Mouse (Mus musculus) kidney, postnatal 0 days (tissue): ENCODE measurements around the gene Tpsab1. TPM values are rescaled to one million over a fixed set of nuclear protein-coding genes. Genes with fewer than 3 reads are reported as not detected.

ENCODE experiments used
- ATAC-seq: fragments of 200-750 bp; cut with Nextera tagmentation; replicated peaks from 2 replicates; pipeline ENCODE4 v1.8.0; 2017; ENCODE audit warnings: low read depth, moderate number of reproducible peaks, moderate TSS enrichment, moderate library complexity; ENCODE audit not compliant: low FRiP score
- DNase-seq: peaks from one replicate; pipeline ENCODE4 v3.0.0-alpha.2; 2016; ENCODE audit warnings: low spot score
- H3K27ac ChIP-seq: fragments of 300-500 bp; sonication (generic); 2 replicates; pipeline ENCODE4 v1.5.1; 2014; ENCODE audit warnings: mild to moderate bottlenecking
- H3K27me3 ChIP-seq: fragments of 300-500 bp; sonication (generic); 2 replicates; pipeline ENCODE4 v1.6.1; 2014; ENCODE audit warnings: low read length, mixed read lengths; ENCODE audit not compliant: insufficient read depth
- H3K36me3 ChIP-seq: fragments of 300-500 bp; sonication (generic); 2 replicates; pipeline ENCODE4 v1.6.1; 2014; ENCODE audit warnings: low read length, mixed read lengths; ENCODE audit not compliant: insufficient read depth
- H3K4me1 ChIP-seq: fragments of 300-500 bp; sonication (generic); replicated peaks from 2 replicates; pipeline ENCODE4 v1.6.1; 2014; ENCODE audit warnings: antibody characterized with exemption, low read length, mixed read lengths; ENCODE audit not compliant: insufficient read depth
- H3K4me2 ChIP-seq: fragments of 300-500 bp; sonication (generic); 2 replicates; pipeline ENCODE4 v1.6.1; 2014; ENCODE audit warnings: mild to moderate bottlenecking, low read length, moderate library complexity, mixed read lengths
- H3K4me3 ChIP-seq: fragments of 300-500 bp; sonication (generic); replicated peaks from 2 replicates; pipeline ENCODE4 v1.5.1; 2014; ENCODE audit warnings: low read depth, low read length
- H3K9ac ChIP-seq: fragments of 300-500 bp; sonication (generic); 2 replicates; pipeline ENCODE4 v1.6.1; 2014; ENCODE audit warnings: low read depth, low read length
- H3K9me3 ChIP-seq: fragments of 300-500 bp; sonication (generic); replicated peaks from 2 replicates; pipeline ENCODE4 v1.6.1; 2016; ENCODE audit warnings: low read length, inconsistent platforms, mixed read lengths
- CTCF ChIP-seq: IDR thresholded peaks from 2 replicates; pipeline ENCODE4 v1.5.1; 2016; ENCODE audit warnings: antibody characterized with exemption, low read depth, mild to moderate bottlenecking, moderate library complexity
- WGBS: fragments of 180-500 bp; shearing (Covaris S2); extraction: QIAGEN DNeasy Blood & Tissue Kit; methylation state at CpG from one replicate; pipeline ENCODE4 v1.1.7; 2014; 5-methylcytosine and 5-hydroxymethylcytosine counted together
- polyA plus RNA-seq: library from polyadenylated mRNA; unstranded; fragments of >200 nt; fragmentation: Nextera tagmentation; extraction: Ambion mirVana; gene quantifications from 2 replicates; pipeline ENCODE4 v1.2.1, GENCODE M21; 2015

The Tpsab1 gene
- polyA plus RNA-seq, 1 experiment from 2014 or later, result 0.55 TPM

GRCm38 (mm10) chr17:25361291-25361690 is 15.9 kb upstream of the Tpsab1 start:
- Histone ChIP-seq H3K36me3 (no peaks in the 10 kb centered on the region), H3K4me1 (no peaks in the 10 kb centered on the region), H3K4me3 (no peak overlapping the region), H3K9me3 (no peaks in the 10 kb centered on the region), H3K9ac (no peak overlapping the region), H3K27me3 (no peaks in the 10 kb centered on the region), H3K4me2 (no peak overlapping the region), H3K27ac (no peak overlapping the region)
- WGBS, result 74% methylated on average over 2 of the region's 2 CpGs
- no peak for DNase-seq
- TF ChIP-seq CTCF, result no peak
- ATAC-seq, result no peak

- no peak overlapping the region for H3K9ac ChIP-seq
- no peaks in the 10 kb centered on the region for H3K27me3 ChIP-seq
- H3K4me1 ChIP-seq, result no peaks in the 10 kb centered on the region
- WGBS, result 39% methylated on average over 3 of the region's 3 CpGs
- H3K27ac ChIP-seq, result no peak overlapping the region
- no peaks in the 10 kb centered on the region for H3K9me3 ChIP-seq
- ATAC-seq (peak; percentile 76; the same call in 1 of the 2 replicates), DNase-seq (no peak)
- H3K4me2 ChIP-seq, result no peak overlapping the region
- H3K4me3 ChIP-seq, result no peak overlapping the region
- no peak for TF ChIP-seq CTCF
- H3K36me3 ChIP-seq, result no peaks in the 10 kb centered on the region
Measured at GRCm38 (mm10) chr17:25341490-25341889, 3.9 kb downstream of the Tpsab1 start.

GRCm38 (mm10) chr17:25340003-25340402 is 5.4 kb downstream of the Tpsab1 start:
- no peak overlapping the region for H3K4me2 ChIP-seq
- H3K36me3 ChIP-seq, result no peaks in the 10 kb centered on the region
- ATAC-seq, result no peak
- H3K9me3 ChIP-seq, result no peaks in the 10 kb centered on the region
- 89% methylated on average over 6 of the region's 6 CpGs for WGBS
- no peaks in the 10 kb centered on the region for H3K27me3 ChIP-seq
- H3K4me3 ChIP-seq, result no peak overlapping the region
- no peak for TF ChIP-seq CTCF
- no peak for DNase-seq
- H3K9ac ChIP-seq, result no peak overlapping the region
- H3K4me1 ChIP-seq, result no peaks in the 10 kb centered on the region
- no peak overlapping the region for H3K27ac ChIP-seq

GRCm38 (mm10) chr17:25338218-25338617 is 7.1 kb downstream of the Tpsab1 start:
- Histone ChIP-seq H3K4me1 (no peaks in the 10 kb centered on the region), H3K4me3 (no peak overlapping the region), H3K9me3 (no peaks in the 10 kb centered on the region), H3K4me2 (no peak overlapping the region), H3K36me3 (no peaks in the 10 kb centered on the region), H3K27ac (no peak overlapping the region), H3K27me3 (no peaks in the 10 kb centered on the region), H3K9ac (no peak overlapping the region)
- no peak for ATAC-seq
- WGBS, result 76% methylated on average over 4 of the region's 4 CpGs
- TF ChIP-seq CTCF, result no peak
- no peak for DNase-seq

GRCm38 (mm10) chr17:25333943-25334342 is 11.4 kb downstream of the Tpsab1 start:
- DNase-seq, result peak; percentile 86
- H3K4me3 ChIP-seq, result no peak overlapping the region
- TF ChIP-seq CTCF, result peak; percentile 98
- ATAC-seq, result no peak; the same call in 1 of the 2 replicates
- no peaks in the 10 kb centered on the region for H3K36me3 ChIP-seq
- WGBS, result 1% methylated on average over 8 of the region's 8 CpGs
- H3K27me3 ChIP-seq, result no peaks in the 10 kb centered on the region
- no peak overlapping the region for H3K4me2 ChIP-seq
- H3K9me3 ChIP-seq, result no peaks in the 10 kb centered on the region
- H3K4me1 ChIP-seq, result no peaks in the 10 kb centered on the region
- H3K27ac ChIP-seq, result no peak overlapping the region
- H3K9ac ChIP-seq, result no peak overlapping the region

GRCm38 (mm10) chr17:25332321-25332720 is 13.0 kb downstream of the Tpsab1 start:
- Histone ChIP-seq H3K27ac (no peak overlapping the region), H3K4me3 (no peak overlapping the region), H3K36me3 (no peaks in the 10 kb centered on the region), H3K4me1 (no peaks in the 10 kb centered on the region), H3K27me3 (no peaks in the 10 kb centered on the region), H3K9ac (no peak overlapping the region), H3K4me2 (no peak overlapping the region), H3K9me3 (no peaks in the 10 kb centered on the region)
- TF ChIP-seq CTCF, result no peak
- WGBS, result 64% methylated on average over 9 of the region's 9 CpGs
- DNase-seq, result no peak
- no peak for ATAC-seq

- H3K4me3 ChIP-seq, result no peak overlapping the region
- no peaks in the 10 kb centered on the region for H3K36me3 ChIP-seq
- no peak overlapping the region for H3K27ac ChIP-seq
- 12% methylated on average over 2 of the region's 2 CpGs for WGBS
- no peak overlapping the region for H3K9ac ChIP-seq
- no peaks in the 10 kb centered on the region for H3K4me1 ChIP-seq
- H3K27me3 ChIP-seq, result no peaks in the 10 kb centered on the region
- DNase-seq, result no peak
- TF ChIP-seq CTCF, result no peak
- H3K4me2 ChIP-seq, result no peak overlapping the region
- H3K9me3 ChIP-seq, result no peaks in the 10 kb centered on the region
- no peak for ATAC-seq
Measured at GRCm38 (mm10) chr17:25322930-25323329, 22.4 kb downstream of the Tpsab1 start.
